Mouse (Mus musculus) MEL (cell line): ENCODE measurements around the gene Myo18a.

Experiments used
- CTCF ChIP-seq, 3 experiments: IDR thresholded peaks in 2 of 3; conservative IDR thresholded peaks in 1 of 3; 2 replicates each; pipeline ENCODE4 v1.5.1; 2011 to 2012; ENCODE audit warnings: low read length in 3 of 3, low read depth in 2 of 3, mild to moderate bottlenecking in 2 of 3, improper control_type of control experiment in 1 of 3, inconsistent platforms in 1 of 3, mixed read lengths in 1 of 3, moderate library complexity in 1 of 3; ENCODE audit not compliant: control insufficient read depth in 1 of 3, insufficient read depth in 1 of 3, poor library complexity in 1 of 3, severe bottlenecking in 1 of 3
- EP300 ChIP-seq, 2 experiments: IDR thresholded peaks; 2 replicates each; pipeline ENCODE4 v1.6.1; 2011; ENCODE audit warnings: improper control_type of control experiment in 2 of 2, low read length in 2 of 2, low read depth in 1 of 2, mild to moderate bottlenecking in 1 of 2
- HCFC1 ChIP-seq: IDR thresholded peaks from 2 replicates; pipeline ENCODE4 v1.6.1; 2012; ENCODE audit warnings: low read depth, mild to moderate bottlenecking, inconsistent platforms, low read length, improper control_type of control experiment, moderate library complexity
- MAX ChIP-seq: IDR thresholded peaks from 2 replicates; pipeline ENCODE4 v1.6.1; 2011; ENCODE audit warnings: low read length, improper control_type of control experiment
- NELFE ChIP-seq: IDR thresholded peaks from 2 replicates; pipeline ENCODE4 v1.6.1; 2011; ENCODE audit warnings: low read depth, low read length, improper control_type of control experiment
- POLR2A ChIP-seq, 2 experiments: IDR thresholded peaks; 2 replicates each; pipeline ENCODE4 v1.6.1; 2011 to 2012; ENCODE audit warnings: low read length in 2 of 2, mild to moderate bottlenecking in 2 of 2, control low read depth in 1 of 2, improper control_type of control experiment in 1 of 2, low read depth in 1 of 2, moderate library complexity in 1 of 2; ENCODE audit not compliant: control insufficient read depth in 1 of 2, insufficient read depth in 1 of 2, poor library complexity in 1 of 2
- TBP ChIP-seq: IDR thresholded peaks from 2 replicates; pipeline ENCODE4 v1.8.0; 2011; ENCODE audit warnings: low read depth, low read length, improper control_type of control experiment

GRCm38 (mm10) chr11:77908468-77908867 is 145.4 kb downstream of the Myo18a start:
- TF ChIP-seq HCFC1: no peak
- TF ChIP-seq TBP: no peak
- TF ChIP-seq EP300 (IDR thresholded peaks at IDR 0.05; ENCODE audit: low read depth in 1 of 2, low read length in 2 of 2): no peak
- no peak for TF ChIP-seq CTCF (IDR thresholded peaks at IDR 0.05 in 2 of 3, conservative IDR thresholded peaks at IDR 0.05 in 1 of 3; ENCODE audit: control insufficient read depth in 1 of 3, insufficient read depth in 1 of 3, low read depth in 2 of 3, low read length in 3 of 3, poor library complexity in 1 of 3, severe bottlenecking in 1 of 3)
- TF ChIP-seq MAX: no peak
- no peak for TF ChIP-seq NELFE
- TF ChIP-seq POLR2A (IDR thresholded peaks at IDR 0.05; ENCODE audit: control insufficient read depth in 1 of 2, insufficient read depth in 1 of 2, low read depth in 1 of 2, low read length in 2 of 2, poor library complexity in 1 of 2): no peak
